12 mouse cellular contexts compared by ENCODE assay signal in genomic region chr12:81094766-81095405, GRCm38 (mm10).
A peak's percentile ranks its signal among the peaks of the same experiment; 100 is the strongest.
DNase-seq lines count a peak whose midpoint lies in the region; ATAC-seq lines count a peak whose summit lies in the region.
"Had no signal": no experiment of that assay in that cellular context is flagged by ENCODE, and none has a peak within 500 bp of the region (broad histone marks: within the 10 kb centered on the region; RNA-seq: fewer than 3 reads in every experiment).

No protein-coding gene starts in this region.

- 60% methylated on average over 11 of the region's 11 CpGs for WGBS in midbrain, embryonic 11.5 days
- WGBS in midbrain, embryonic 14.5 days = 73% methylated on average over 11 of the region's 11 CpGs
- WGBS in embryonic facial prominence, embryonic 12.5 days = 27% methylated on average over 11 of the region's 11 CpGs
- WGBS in liver, embryonic 13.5 days (ENCODE audit: insufficient replicate concordance) = 52% methylated on average over 11 of the region's 11 CpGs

- no peak overlapping the region for H3K4me2 ChIP-seq in midbrain, embryonic 11.5 days
- no peak overlapping the region for H3K4me2 ChIP-seq in midbrain, embryonic 14.5 days (ENCODE audit: low read length)
- H3K4me2 ChIP-seq in embryonic facial prominence, embryonic 12.5 days (replicated peaks) = no peak overlapping the region
- no peak overlapping the region for H3K4me2 ChIP-seq in liver, embryonic 13.5 days
- H3K4me2 ChIP-seq: lung, embryonic 15.5 days had no signal

- no peak overlapping the region for H3K9ac ChIP-seq in midbrain, embryonic 11.5 days (ENCODE audit: low read length)
- H3K9ac ChIP-seq in midbrain, embryonic 14.5 days (replicated peaks; ENCODE audit: low read length) = no peak overlapping the region
- H3K9ac ChIP-seq in embryonic facial prominence, embryonic 12.5 days = no peak overlapping the region
- H3K9ac ChIP-seq in liver, embryonic 13.5 days = no peak overlapping the region
- H3K9ac ChIP-seq: lung, embryonic 15.5 days had no signal

- H3K27me3 ChIP-seq in midbrain, embryonic 11.5 days (ENCODE audit: control insufficient read depth, insufficient read depth, low read length) = no peaks in the 10 kb centered on the region
- no peaks in the 10 kb centered on the region for H3K27me3 ChIP-seq in midbrain, embryonic 14.5 days (ENCODE audit: control insufficient read depth, insufficient read depth, low read length)
- H3K27me3 ChIP-seq in embryonic facial prominence, embryonic 12.5 days = no peaks in the 10 kb centered on the region
- no peaks in the 10 kb centered on the region for H3K27me3 ChIP-seq in liver, embryonic 13.5 days
- H3K27me3 ChIP-seq: lung, embryonic 15.5 days had no signal

- peaks cover 3% of the 10 kb centered on the region; the same call in 1 of the 2 replicates for H3K4me1 ChIP-seq in midbrain, embryonic 11.5 days (ENCODE audit: control insufficient read depth, insufficient read depth, low read length)
- H3K4me1 ChIP-seq in midbrain, embryonic 14.5 days (ENCODE audit: control insufficient read depth, insufficient read depth, low read length) = no peaks in the 10 kb centered on the region
- peaks cover 16% of the 10 kb centered on the region for H3K4me1 ChIP-seq in embryonic facial prominence, embryonic 12.5 days
- H3K4me1 ChIP-seq in liver, embryonic 13.5 days (replicated peaks) = peaks cover 10% of the 10 kb centered on the region; the same call in 1 of the 2 replicates
- H3K4me1 ChIP-seq: lung, embryonic 15.5 days; megakaryocyte, embryonic 14.5 days had no signal

- H3K4me3 ChIP-seq in midbrain, embryonic 11.5 days (ENCODE audit: low read depth, low read length) = no peak overlapping the region
- no peak overlapping the region for H3K4me3 ChIP-seq in midbrain, embryonic 14.5 days (replicated peaks; ENCODE audit: low read depth, low read length)
- H3K4me3 ChIP-seq in embryonic facial prominence, embryonic 12.5 days = no peak overlapping the region
- H3K4me3 ChIP-seq in liver, embryonic 13.5 days (replicated peaks) = no peak overlapping the region
- H3K4me3 ChIP-seq: lung, embryonic 15.5 days; megakaryocyte, embryonic 14.5 days had no signal

- no peak for ATAC-seq in midbrain, embryonic 11.5 days (ENCODE audit: low FRiP score)
- no peak for ATAC-seq in midbrain, embryonic 14.5 days (ENCODE audit: low FRiP score, low TSS enrichment)
- no peak for ATAC-seq in embryonic facial prominence, embryonic 12.5 days (ENCODE audit: insufficient number of reproducible peaks, insufficient read depth, low FRiP score, low TSS enrichment)
- peak; percentile 87 for ATAC-seq in liver, embryonic 13.5 days (ENCODE audit: low read depth)
- ATAC-seq: hindbrain, embryonic 16.5 days had no signal

- no peaks in the 10 kb centered on the region for H3K9me3 ChIP-seq in midbrain, embryonic 11.5 days (ENCODE audit: control insufficient read depth, low read length)
- no peaks in the 10 kb centered on the region for H3K9me3 ChIP-seq in midbrain, embryonic 14.5 days (ENCODE audit: control insufficient read depth, low read length)
- H3K9me3 ChIP-seq in embryonic facial prominence, embryonic 12.5 days = no peaks in the 10 kb centered on the region
- no peaks in the 10 kb centered on the region for H3K9me3 ChIP-seq in liver, embryonic 13.5 days (replicated peaks)
- H3K9me3 ChIP-seq: lung, embryonic 15.5 days; megakaryocyte, embryonic 14.5 days had no signal

- H3K27ac ChIP-seq in midbrain, embryonic 11.5 days (ENCODE audit: low read depth, low read length) = no peak overlapping the region
- H3K27ac ChIP-seq in midbrain, embryonic 14.5 days (replicated peaks; ENCODE audit: low read depth, low read length) = no peak overlapping the region
- H3K27ac ChIP-seq in embryonic facial prominence, embryonic 12.5 days = peak overlapping the region; percentile 50; the same call in 1 of the 2 replicates
- peak overlapping the region; percentile 25; the same call in 1 of the 2 replicates for H3K27ac ChIP-seq in liver, embryonic 13.5 days
- H3K27ac ChIP-seq: lung, embryonic 15.5 days had no signal

- H3K36me3 ChIP-seq in midbrain, embryonic 11.5 days (ENCODE audit: control insufficient read depth, insufficient read depth, low read length) = no peaks in the 10 kb centered on the region
- H3K36me3 ChIP-seq in midbrain, embryonic 14.5 days (ENCODE audit: control insufficient read depth, insufficient read depth, low read length) = no peaks in the 10 kb centered on the region
- no peaks in the 10 kb centered on the region for H3K36me3 ChIP-seq in embryonic facial prominence, embryonic 12.5 days
- no peaks in the 10 kb centered on the region for H3K36me3 ChIP-seq in liver, embryonic 13.5 days
- H3K36me3 ChIP-seq: lung, embryonic 15.5 days had no signal

- DNase-seq in midbrain, embryonic 11.5 days (ENCODE audit: low spot score, missing footprints) = peak; percentile 78
- no peak for DNase-seq in midbrain, embryonic 14.5 days
- no peak for DNase-seq in liver, embryonic 13.5 days
- no peak for DNase-seq in ovary, postnatal 10 days (ENCODE audit: low spot score)
- DNase-seq in urinary bladder, adult 2 months (ENCODE audit: low spot score) = no peak
- DNase-seq in adrenal gland, postnatal 25 days = no peak
- DNase-seq: cerebellum, postnatal 36 days; kidney, adult 8-10 months had no signal

Comparison
In these comparisons a context has a peak if more than half of its experiments do, and no peak if none do; other contexts are left out.
1. H3K27ac ChIP-seq: peak in embryonic facial prominence, embryonic 12.5 days (single experiment) and liver, embryonic 13.5 days (single experiment); none in midbrain, embryonic 11.5 days (single experiment) and midbrain, embryonic 14.5 days (single experiment).